Mouse (Mus musculus) heart, embryonic 14.5 days (tissue): ENCODE measurements around the gene Actl6a. TPM values are rescaled to one million over a fixed set of nuclear protein-coding genes. Genes with fewer than 3 reads are reported as not detected.

Experiments
- ATAC-seq: fragments of 200-750 bp; cut with Nextera tagmentation; 2 replicates; pipeline ENCODE4 v1.8.0; 2017; ENCODE audit warnings: low read depth, moderate TSS enrichment; ENCODE audit not compliant: insufficient number of reproducible peaks, insufficient read depth, low FRiP score
- H3K27ac ChIP-seq, 2 experiments: fragments of 200-500 bp in 1 of 2; fragments of 300-500 bp in 1 of 2; sonication (generic) in 1 of 2; replicated peaks in 1 of 2; 2 replicates each; pipeline ENCODE4 v1.5.1; 2012 to 2014; ENCODE audit warnings: low read depth in 2 of 2, low read length in 2 of 2, control low read depth in 1 of 2, mild to moderate bottlenecking in 1 of 2, mixed read lengths in 1 of 2; ENCODE audit not compliant: control insufficient read depth in 1 of 2, insufficient read depth in 1 of 2
- H3K27me3 ChIP-seq: fragments of 300-500 bp; sonication (generic); 2 replicates; pipeline ENCODE4 v1.6.1; 2014; ENCODE audit warnings: mild to moderate bottlenecking, low read length, control low read depth; ENCODE audit not compliant: control insufficient read depth, insufficient read depth
- H3K36me3 ChIP-seq: fragments of 300-500 bp; sonication (generic); 2 replicates; pipeline ENCODE4 v1.6.1; 2014; ENCODE audit warnings: mild to moderate bottlenecking, control low read depth, low read length, mixed read lengths; ENCODE audit not compliant: control insufficient read depth, insufficient read depth
- H3K4me1 ChIP-seq, 2 experiments: fragments of 200-500 bp in 1 of 2; fragments of 300-500 bp in 1 of 2; sonication (generic) in 1 of 2; 2 replicates each; pipeline ENCODE4 v1.6.1; 2012 to 2014; ENCODE audit warnings: low read length in 2 of 2, control low read depth in 1 of 2, mixed read lengths in 1 of 2; ENCODE audit not compliant: control insufficient read depth in 2 of 2, insufficient read depth in 2 of 2
- H3K4me2 ChIP-seq: fragments of 300-500 bp; sonication (generic); 2 replicates; pipeline ENCODE4 v1.6.1; 2014; ENCODE audit warnings: mild to moderate bottlenecking, low read length
- H3K4me3 ChIP-seq, 2 experiments: fragments of 200-500 bp in 1 of 2; fragments of 300-500 bp in 1 of 2; sonication (generic) in 1 of 2; 2 replicates each; pipeline ENCODE4 v1.5.1; 2012 to 2014; ENCODE audit warnings: low read length in 2 of 2, mild to moderate bottlenecking in 2 of 2, control low read depth in 1 of 2, low read depth in 1 of 2, moderate library complexity in 1 of 2; ENCODE audit not compliant: control insufficient read depth in 1 of 2, insufficient read depth in 1 of 2
- H3K9ac ChIP-seq: fragments of 300-500 bp; sonication (generic); 2 replicates; pipeline ENCODE4 v1.6.1; 2014; ENCODE audit warnings: mild to moderate bottlenecking, low read length
- H3K9me3 ChIP-seq: fragments of 300-500 bp; sonication (generic); 2 replicates; pipeline ENCODE4 v1.6.1; 2016; ENCODE audit warnings: low read length, control low read depth; ENCODE audit not compliant: control insufficient read depth
- WGBS: fragments of 180-500 bp; shearing (Covaris S2); extraction: QIAGEN DNeasy Blood & Tissue Kit; methylation state at CpG from one replicate; pipeline ENCODE4 v1.1.7; 2014; 5-methylcytosine and 5-hydroxymethylcytosine counted together
- polyA plus RNA-seq: library from polyadenylated mRNA; unstranded; fragments of >200 nt; fragmentation: Nextera tagmentation; extraction: Ambion mirVana; gene quantifications from 2 replicates; pipeline ENCODE4 v1.2.1, GENCODE M21; 2014

Gene Actl6a
- polyA plus RNA-seq, 1 experiment from 2014 or later = 89.5 TPM

GRCm38 (mm10) chr3:32749820-32750579, 43.9 kb downstream of the Actl6a start:
- WGBS = 88% methylated on average over 4 of the region's 4 CpGs
- Histone ChIP-seq H3K4me1 (peaks cover 0 to 9% of the 10 kb centered on the region in 2 experiments; a peak in 2 of 4 replicates), H3K9ac (no peak overlapping the region), H3K27me3 (no peaks in the 10 kb centered on the region), H3K4me3 (no peak overlapping the region), H3K36me3 (peaks cover 87% of the 10 kb centered on the region), H3K4me2 (no peak overlapping the region), H3K9me3 (no peaks in the 10 kb centered on the region), H3K27ac (no peak overlapping the region)
- no peak for ATAC-seq

GRCm38 (mm10) chr3:32754384-32754915, 48.4 kb downstream of the Actl6a start:
- 38% methylated on average over 3 of the region's 3 CpGs for WGBS
- Histone ChIP-seq H3K27me3 (no peaks in the 10 kb centered on the region), H3K9ac (no peak overlapping the region), H3K9me3 (no peaks in the 10 kb centered on the region), H3K4me3 (no peak overlapping the region), H3K4me1 (peaks cover 0 to 9% of the 10 kb centered on the region in 2 experiments; a peak in 2 of 4 replicates), H3K4me2 (no peak overlapping the region), H3K27ac (peak overlapping the region; percentile 25 to 50; a peak in 2 of 4 replicates), H3K36me3 (peaks cover 50% of the 10 kb centered on the region)
- no peak for ATAC-seq

- ATAC-seq = no peak
- WGBS = 73% methylated on average over 5 of the region's 5 CpGs
These were observed 53.1 kb downstream of the Actl6a start for GRCm38 (mm10) chr3:32759212-32759611.

GRCm38 (mm10) chr3:32762962-32763361, 56.9 kb downstream of the Actl6a start:
- ATAC-seq = no peak
- no peaks in the 10 kb centered on the region for H3K4me1 ChIP-seq
- H3K9ac ChIP-seq = no peak overlapping the region
- H3K27me3 ChIP-seq = no peaks in the 10 kb centered on the region
- no peak overlapping the region for H3K4me3 ChIP-seq
- no peak overlapping the region for H3K4me2 ChIP-seq
- H3K9me3 ChIP-seq = no peaks in the 10 kb centered on the region
- WGBS = 71% methylated on average over 8 of the region's 8 CpGs
- no peaks in the 10 kb centered on the region for H3K36me3 ChIP-seq
- no peak overlapping the region for H3K27ac ChIP-seq

More at GRCm38 (mm10) chr3:32759212-32759611, 53.1 kb downstream of the Actl6a start:
- H3K27me3 ChIP-seq = no peaks in the 10 kb centered on the region
- H3K36me3 ChIP-seq = 0 out of 2 replicates have a peak, but pooled peaks cover 2% of the 10 kb centered on the region
- H3K27ac ChIP-seq = no peak overlapping the region
- no peak overlapping the region for H3K4me3 ChIP-seq
- H3K4me2 ChIP-seq = no peak overlapping the region
- H3K9me3 ChIP-seq = no peaks in the 10 kb centered on the region
- no peak overlapping the region for H3K9ac ChIP-seq
- H3K4me1 ChIP-seq = peaks cover 0 to 4% of the 10 kb centered on the region in 2 experiments; a peak in 1 of 4 replicates

- H3K4me2 ChIP-seq = no peak overlapping the region
- WGBS = 37% methylated on average over 7 of the region's 7 CpGs
These were observed 57.8 kb downstream of the Actl6a start for GRCm38 (mm10) chr3:32763902-32764301.

GRCm38 (mm10) chr3:32770781-32771180, 64.7 kb downstream of the Actl6a start:
- 64% methylated on average over 2 of the region's 2 CpGs for WGBS
- H3K9ac ChIP-seq = no peak overlapping the region
- no peaks in the 10 kb centered on the region for H3K4me1 ChIP-seq
- H3K27me3 ChIP-seq = no peaks in the 10 kb centered on the region
- no peak for ATAC-seq
- H3K9me3 ChIP-seq = no peaks in the 10 kb centered on the region
- no peak overlapping the region for H3K4me2 ChIP-seq
- H3K36me3 ChIP-seq = no peaks in the 10 kb centered on the region
- H3K27ac ChIP-seq = no peak overlapping the region
- H3K4me3 ChIP-seq = no peak overlapping the region

More at GRCm38 (mm10) chr3:32763902-32764301, 57.8 kb downstream of the Actl6a start:
- ATAC-seq = no peak
- Histone ChIP-seq H3K4me1 (no peaks in the 10 kb centered on the region), H3K27me3 (no peaks in the 10 kb centered on the region), H3K36me3 (no peaks in the 10 kb centered on the region), H3K27ac (no peak overlapping the region), H3K4me3 (no peak overlapping the region), H3K9me3 (no peaks in the 10 kb centered on the region), H3K9ac (no peak overlapping the region)
